Mouse (Mus musculus) intestine, embryonic 14.5 days (tissue): Measurements from ENCODE around the gene Faxc. TPM values are rescaled to one million over a fixed set of nuclear protein-coding genes. Genes with fewer than 3 reads are reported as not detected.

ENCODE experiments used
- ATAC-seq: fragments of 200-750 bp; cut with Nextera tagmentation; replicated peaks from 2 replicates; pipeline ENCODE4 v1.8.0; 2017; ENCODE audit warnings: low read depth, moderate number of reproducible peaks, moderate TSS enrichment, moderate library complexity; ENCODE audit not compliant: low FRiP score, low TSS enrichment
- DNase-seq: peaks from one replicate; pipeline ENCODE4 v3.0.0-alpha.2; 2018; ENCODE audit warnings: low spot score
- H3K27ac ChIP-seq: fragments of 300-500 bp; sonication (generic); 2 replicates; pipeline ENCODE4 v1.5.1; 2014; ENCODE audit warnings: low read depth, mild to moderate bottlenecking, control low read depth
- H3K27me3 ChIP-seq: fragments of 300-500 bp; sonication (generic); replicated peaks from 2 replicates; pipeline ENCODE4 v1.6.1; 2014; ENCODE audit warnings: low read length, control low read depth; ENCODE audit not compliant: control insufficient read depth, insufficient read depth
- H3K36me3 ChIP-seq: fragments of 300-500 bp; sonication (generic); 2 replicates; pipeline ENCODE4 v1.6.1; 2014; ENCODE audit warnings: low read length, control low read depth; ENCODE audit not compliant: control insufficient read depth, insufficient read depth
- H3K4me1 ChIP-seq: fragments of 300-500 bp; sonication (generic); replicated peaks from 2 replicates; pipeline ENCODE4 v1.6.1; 2014; ENCODE audit warnings: low read length, control low read depth, mixed read lengths; ENCODE audit not compliant: control insufficient read depth, insufficient read depth
- H3K4me2 ChIP-seq: fragments of 300-500 bp; sonication (generic); 2 replicates; pipeline ENCODE4 v1.6.1; 2014; ENCODE audit warnings: low read length
- H3K4me3 ChIP-seq: fragments of 300-500 bp; sonication (generic); 2 replicates; pipeline ENCODE4 v1.5.1; 2014; ENCODE audit warnings: low read depth, low read length, control low read depth, mixed read lengths
- H3K9ac ChIP-seq: fragments of 300-500 bp; sonication (generic); 2 replicates; pipeline ENCODE4 v1.6.1; 2014; ENCODE audit warnings: mild to moderate bottlenecking, low read length
- H3K9me3 ChIP-seq: fragments of 300-500 bp; sonication (generic); 2 replicates; pipeline ENCODE4 v1.6.1; 2016; ENCODE audit warnings: low read length, control low read depth; ENCODE audit not compliant: control insufficient read depth
- WGBS: fragments of 180-500 bp; shearing (Covaris S2); extraction: QIAGEN DNeasy Blood & Tissue Kit; methylation state at CpG from one replicate; pipeline ENCODE4 v1.1.7; 2014; 5-methylcytosine and 5-hydroxymethylcytosine counted together
- polyA plus RNA-seq: library from polyadenylated mRNA; unstranded; fragments of >200 nt; fragmentation: Nextera tagmentation; extraction: Ambion mirVana; gene quantifications from 2 replicates; pipeline ENCODE4 v1.2.1, GENCODE M21; 2014

The Faxc gene
- polyA plus RNA-seq, 1 experiment from 2014 or later, result 9.2 TPM

GRCm38 (mm10) chr4:21989571-21990091 lies 58.5 kb downstream of the Faxc start:
- H3K9ac ChIP-seq, result no peak overlapping the region
- H3K27me3 ChIP-seq, result no peaks in the 10 kb centered on the region
- ATAC-seq, result no peak
- no peak overlapping the region for H3K27ac ChIP-seq
- H3K9me3 ChIP-seq, result no peaks in the 10 kb centered on the region
- peaks cover 14% of the 10 kb centered on the region; the same call in 1 of the 2 replicates for H3K36me3 ChIP-seq
- no peaks in the 10 kb centered on the region for H3K4me1 ChIP-seq
- 84% methylated on average over 3 of the region's 3 CpGs for WGBS
- H3K4me3 ChIP-seq, result no peak overlapping the region
- no peak overlapping the region for H3K4me2 ChIP-seq
- no peak for DNase-seq

- Histone ChIP-seq H3K9ac (no peak overlapping the region), H3K4me3 (no peak overlapping the region), H3K27me3 (no peaks in the 10 kb centered on the region), H3K36me3 (peaks cover 16% of the 10 kb centered on the region; the same call in 1 of the 2 replicates), H3K4me2 (no peak overlapping the region), H3K9me3 (no peaks in the 10 kb centered on the region), H3K27ac (no peak overlapping the region), H3K4me1 (no peaks in the 10 kb centered on the region)
- ATAC-seq, result no peak
- DNase-seq, result no peak
- 33% methylated on average over 3 of the region's 3 CpGs for WGBS
Measured at GRCm38 (mm10) chr4:21990580-21991235, 59.6 kb downstream of the Faxc start.

DNA sequence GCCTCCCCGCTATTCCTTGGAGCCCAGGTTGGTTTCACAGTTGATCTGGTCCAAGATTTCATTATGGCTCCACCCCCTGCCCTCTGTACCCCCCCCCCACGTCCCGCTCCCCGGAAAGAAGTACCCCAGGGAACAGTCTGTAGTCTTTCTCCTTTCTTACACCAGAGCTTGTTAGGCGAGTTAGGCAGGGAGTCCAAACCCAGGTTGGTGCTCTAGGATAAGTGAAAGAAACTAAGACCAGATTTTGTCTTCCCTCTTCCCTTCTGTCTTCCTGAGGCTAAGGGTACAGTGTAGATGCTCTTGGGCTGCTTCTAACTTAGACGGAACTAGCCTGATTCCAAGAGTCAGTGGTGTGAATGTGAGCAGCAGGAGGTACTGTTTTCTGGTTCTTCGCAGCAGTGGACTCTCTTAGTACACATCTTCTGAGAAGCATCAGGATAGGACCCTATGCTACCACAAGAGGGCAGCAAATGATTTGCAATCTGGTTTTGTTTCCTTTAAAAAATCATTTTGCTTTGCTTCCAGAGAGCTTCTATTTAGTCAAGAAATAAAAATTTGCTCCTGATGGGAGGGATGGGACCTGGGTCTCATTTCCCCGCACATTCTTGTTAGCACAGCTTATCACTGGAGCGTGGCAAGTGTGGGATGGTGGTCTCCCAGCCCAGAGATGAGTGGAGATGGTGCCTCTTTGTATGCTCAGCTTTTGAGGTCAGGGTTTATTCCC lies 86.7 kb downstream of the Faxc start:
- H3K4me1 ChIP-seq, result no peaks in the 10 kb centered on the region
- H3K27me3 ChIP-seq, result no peaks in the 10 kb centered on the region
- H3K4me3 ChIP-seq, result no peak overlapping the region
- 9% methylated on average over 9 of the region's 9 CpGs for WGBS
- no peaks in the 10 kb centered on the region for H3K9me3 ChIP-seq
- DNase-seq, result peak; percentile 64
- H3K27ac ChIP-seq, result no peak overlapping the region
- H3K9ac ChIP-seq, result no peak overlapping the region
- no peak for ATAC-seq
- no peaks in the 10 kb centered on the region for H3K36me3 ChIP-seq
- H3K4me2 ChIP-seq, result no peak overlapping the region

GRCm38 (mm10) chr4:22018414-22018813 lies 87.3 kb downstream of the Faxc start:
- Histone ChIP-seq H3K9me3 (no peaks in the 10 kb centered on the region), H3K27ac (no peak overlapping the region), H3K4me1 (no peaks in the 10 kb centered on the region), H3K27me3 (no peaks in the 10 kb centered on the region), H3K36me3 (no peaks in the 10 kb centered on the region), H3K4me2 (no peak overlapping the region), H3K9ac (no peak overlapping the region), H3K4me3 (no peak overlapping the region)
- WGBS, result 56% methylated on average over 5 of the region's 5 CpGs
- ATAC-seq (no peak), DNase-seq (no peak)

DNA sequence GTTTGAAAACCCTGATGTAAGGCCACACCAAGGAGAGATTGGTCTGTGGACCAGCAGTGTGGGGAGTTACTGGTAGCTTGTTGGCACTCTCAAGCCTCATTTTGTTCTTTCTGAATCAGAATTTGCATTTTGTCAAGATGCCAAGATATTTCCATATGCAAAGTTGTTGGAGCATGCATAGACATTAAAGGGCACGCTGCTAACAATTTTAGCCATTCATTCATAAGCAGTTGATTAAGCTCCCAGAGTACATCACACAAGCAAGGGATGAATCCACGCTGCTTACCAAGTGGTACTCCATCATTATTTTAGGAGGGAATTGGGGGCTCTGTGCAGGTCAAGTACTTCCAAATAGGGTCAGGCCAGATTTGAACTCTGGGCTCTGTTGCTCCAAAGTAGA lies 98.8 kb downstream of the Faxc start:
- Histone ChIP-seq H3K36me3 (no peaks in the 10 kb centered on the region), H3K4me1 (no peaks in the 10 kb centered on the region), H3K9me3 (no peaks in the 10 kb centered on the region), H3K27me3 (no peaks in the 10 kb centered on the region), H3K27ac (no peak overlapping the region), H3K4me3 (no peak overlapping the region), H3K9ac (no peak overlapping the region), H3K4me2 (no peak overlapping the region)
- ATAC-seq (no peak), DNase-seq (no peak)
- WGBS, result 87% methylated on average over 2 of the region's 2 CpGs

Other genes starting within 250 kb of the Faxc start
- gene Prdm13, start 245.4 kb upstream of the Faxc start, polyA plus RNA-seq, result not detected in 2 replicates
- 36.9 and 40.6 TPM in 2 replicates for gene Ccnc, start 203.6 kb upstream of the Faxc start, polyA plus RNA-seq
- 9.9 and 11.1 TPM in 2 replicates for gene Usp45, start 164.2 kb upstream of the Faxc start, polyA plus RNA-seq
- 14.3 and 17.8 TPM in 2 replicates for gene Tstd3, start 164.1 kb upstream of the Faxc start, polyA plus RNA-seq
- 136 and 144 TPM in 2 replicates for gene Pnisr, start 83.7 kb upstream of the Faxc start, polyA plus RNA-seq
- gene Coq3, start 51.7 kb upstream of the Faxc start, polyA plus RNA-seq, result 12.6 and 13.6 TPM in 2 replicates